Mouse (Mus musculus) testis, postnatal 14 days (tissue): Measurements from ENCODE around the gene Ehf.

Experiments used
- DNase-seq: peaks from one replicate; pipeline ENCODE4 v3.0.0; 2021; ENCODE audit warnings: low spot score

The Ehf gene

GRCm38 (mm10) chr2:103293751-103294150, 9.3 kb downstream of the Ehf start:
- peak; percentile 40 for DNase-seq

GRCm38 (mm10) chr2:103293214-103293613, 9.9 kb downstream of the Ehf start:
- DNase-seq, result no peak

- DNase-seq, result no peak
These were observed 12.3 kb downstream of the Ehf start for GRCm38 (mm10) chr2:103290705-103291269.

GRCm38 (mm10) chr2:103290167-103290566, 12.9 kb downstream of the Ehf start:
- no peak for DNase-seq

- no peak for DNase-seq
These were observed 13.6 kb downstream of the Ehf start for GRCm38 (mm10) chr2:103289407-103289950.

GRCm38 (mm10) chr2:103287716-103288115, 15.4 kb downstream of the Ehf start:
- DNase-seq, result no peak

- no peak for DNase-seq
These were observed 17.5 kb downstream of the Ehf start for GRCm38 (mm10) chr2:103285561-103285960.

GRCm38 (mm10) chr2:103283730-103284129, 19.3 kb downstream of the Ehf start:
- DNase-seq, result no peak

- DNase-seq, result no peak
These were observed 20.8 kb downstream of the Ehf start for GRCm38 (mm10) chr2:103282184-103282750.

- DNase-seq, result no peak
These were observed 23.2 kb downstream of the Ehf start for GRCm38 (mm10) chr2:103279927-103280326.

- DNase-seq, result no peak
These were observed 24.6 kb downstream of the Ehf start for GRCm38 (mm10) chr2:103278476-103278875.

GRCm38 (mm10) chr2:103277794-103278193, 25.3 kb downstream of the Ehf start:
- no peak for DNase-seq

GRCm38 (mm10) chr2:103275316-103275960, 27.6 kb downstream of the Ehf start:
- DNase-seq, result no peak

GRCm38 (mm10) chr2:103274803-103275202, 28.3 kb downstream of the Ehf start:
- DNase-seq, result no peak

- no peak for DNase-seq
These were observed 28.8 kb downstream of the Ehf start for GRCm38 (mm10) chr2:103274270-103274669.

GRCm38 (mm10) chr2:103271481-103271880, 31.6 kb downstream of the Ehf start:
- DNase-seq, result no peak

- DNase-seq, result no peak
These were observed 32.4 kb downstream of the Ehf start for GRCm38 (mm10) chr2:103270556-103271160.

- no peak for DNase-seq
These were observed 64.0 kb downstream of the Ehf start for GRCm38 (mm10) chr2:103239086-103239485.

- DNase-seq, result no peak
These were observed 76.3 kb downstream of the Ehf start for GRCm38 (mm10) chr2:103226781-103227180.

- DNase-seq, result no peak
These were observed 82.2 kb downstream of the Ehf start for GRCm38 (mm10) chr2:103220871-103221270.

- DNase-seq, result no peak
These were observed 84.8 kb downstream of the Ehf start for GRCm38 (mm10) chr2:103218323-103218722.

GRCm38 (mm10) chr2:103215801-103216200, 87.3 kb downstream of the Ehf start:
- DNase-seq, result no peak

GRCm38 (mm10) chr2:103214861-103215260, 88.2 kb downstream of the Ehf start:
- no peak for DNase-seq
